Mouse (Mus musculus): ENCODE results near the gene Camta2. TPM values are rescaled to one million over a fixed set of nuclear protein-coding genes. Genes with fewer than 3 reads are reported as not detected.

Camta2 gene
- polyA plus RNA-seq, 1 experiment from 2014 or later: 10.9 TPM

GRCm38 (mm10) chr11:70654198-70654922 lies 33.5 kb downstream of the Camta2 start, which contains the start of gene Pfn1:
Pfn1 (minus strand) TSS chr11:70654644.
- H3K4me1 ChIP-seq (replicated peaks): peaks cover 69% of the 10 kb centered on the region
- H3K9me3 ChIP-seq (replicated peaks): no peaks in the 10 kb centered on the region
- H3K27me3 ChIP-seq (replicated peaks): no peaks in the 10 kb centered on the region
- peak within 1 kb of the TSS; percentile 96 for H3K27ac ChIP-seq (ENCODE audit: poor library complexity, severe bottlenecking)
- peak within 1 kb of the TSS; percentile 78 for H3K4me3 ChIP-seq
- ATAC-seq (ENCODE audit: insufficient number of reproducible peaks, low FRiP score): peak; percentile 51
- H3K4me2 ChIP-seq: peak within 1 kb of the TSS; percentile 82
- peaks cover 38% of the 10 kb centered on the region for H3K36me3 ChIP-seq
- WGBS: under 1% methylated on average over 61 of the region's 61 CpGs
- peak within 1 kb of the TSS; percentile 94 for H3K9ac ChIP-seq

DNA sequence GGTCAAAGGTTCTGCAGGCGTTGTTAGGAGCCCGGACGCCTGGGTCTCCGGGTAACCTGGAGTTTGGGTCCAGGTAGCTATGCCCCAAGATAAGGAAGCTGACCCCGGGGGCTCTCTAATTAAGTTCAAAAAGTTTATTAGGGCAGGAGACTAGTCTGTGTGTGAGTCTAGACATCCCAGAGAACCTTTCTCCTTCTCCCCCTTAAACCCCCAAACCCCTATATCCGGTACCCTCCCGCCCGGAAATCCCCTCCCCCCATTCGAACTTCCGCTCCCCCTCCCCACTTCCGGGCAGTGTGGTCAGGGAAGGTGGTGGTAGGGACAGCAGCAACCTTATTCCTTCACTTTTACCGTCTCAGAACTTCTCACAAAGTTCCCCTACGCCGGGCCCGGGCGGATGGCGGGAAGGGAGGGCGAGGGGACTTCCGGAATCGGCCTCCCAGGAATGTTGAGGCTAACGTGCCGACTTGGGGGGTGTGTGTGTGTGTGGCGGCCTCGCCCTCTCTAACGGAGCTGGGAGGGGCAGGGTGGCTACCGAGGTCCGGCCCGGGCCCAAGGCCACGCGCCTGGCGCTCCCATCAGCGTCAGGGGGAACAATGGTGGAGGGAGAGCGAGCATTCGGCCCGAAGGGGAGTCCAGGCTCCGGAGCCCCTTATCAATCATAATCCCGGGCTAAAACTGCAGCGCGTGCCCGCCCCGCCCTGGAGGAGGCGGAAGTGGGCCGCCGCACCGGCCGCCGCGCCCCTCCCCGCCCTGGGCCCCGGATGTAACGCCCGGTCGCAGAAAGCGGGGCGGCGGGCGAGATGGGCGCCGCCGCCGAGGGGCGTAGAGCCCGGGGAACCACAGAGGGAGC lies 34.3 kb downstream of the Camta2 start:
- H3K36me3 ChIP-seq: peaks cover 41% of the 10 kb centered on the region
- peak overlapping the region; percentile 82 for H3K4me2 ChIP-seq
- peak overlapping the region; percentile 94 for H3K9ac ChIP-seq
- H3K9me3 ChIP-seq (replicated peaks): no peaks in the 10 kb centered on the region
- under 1% methylated on average over 60 of the region's 63 CpGs for WGBS
- no peaks in the 10 kb centered on the region for H3K27me3 ChIP-seq (replicated peaks)
- H3K4me1 ChIP-seq (replicated peaks): peaks cover 69% of the 10 kb centered on the region
- peak overlapping the region; percentile 96 for H3K27ac ChIP-seq (ENCODE audit: poor library complexity, severe bottlenecking)
- peak; percentile 66 for ATAC-seq (ENCODE audit: insufficient number of reproducible peaks, low FRiP score)
- H3K4me3 ChIP-seq: peak overlapping the region; percentile 78

- H3K36me3 ChIP-seq: peaks cover 45% of the 10 kb centered on the region
- H3K27me3 ChIP-seq (replicated peaks): no peaks in the 10 kb centered on the region
- peak overlapping the region; percentile 96 for H3K27ac ChIP-seq (ENCODE audit: poor library complexity, severe bottlenecking)
- peak overlapping the region; percentile 94 for H3K9ac ChIP-seq
- H3K4me2 ChIP-seq: peak overlapping the region; percentile 82
- peaks cover 68% of the 10 kb centered on the region for H3K4me1 ChIP-seq (replicated peaks)
- WGBS: 40% methylated on average over 6 of the region's 6 CpGs
- H3K9me3 ChIP-seq (replicated peaks): no peaks in the 10 kb centered on the region
- ATAC-seq (ENCODE audit: insufficient number of reproducible peaks, low FRiP score): no peak
- peak overlapping the region; percentile 78 for H3K4me3 ChIP-seq
These were observed 35.0 kb downstream of the Camta2 start for GRCm38 (mm10) chr11:70652884-70653344.

DNA sequence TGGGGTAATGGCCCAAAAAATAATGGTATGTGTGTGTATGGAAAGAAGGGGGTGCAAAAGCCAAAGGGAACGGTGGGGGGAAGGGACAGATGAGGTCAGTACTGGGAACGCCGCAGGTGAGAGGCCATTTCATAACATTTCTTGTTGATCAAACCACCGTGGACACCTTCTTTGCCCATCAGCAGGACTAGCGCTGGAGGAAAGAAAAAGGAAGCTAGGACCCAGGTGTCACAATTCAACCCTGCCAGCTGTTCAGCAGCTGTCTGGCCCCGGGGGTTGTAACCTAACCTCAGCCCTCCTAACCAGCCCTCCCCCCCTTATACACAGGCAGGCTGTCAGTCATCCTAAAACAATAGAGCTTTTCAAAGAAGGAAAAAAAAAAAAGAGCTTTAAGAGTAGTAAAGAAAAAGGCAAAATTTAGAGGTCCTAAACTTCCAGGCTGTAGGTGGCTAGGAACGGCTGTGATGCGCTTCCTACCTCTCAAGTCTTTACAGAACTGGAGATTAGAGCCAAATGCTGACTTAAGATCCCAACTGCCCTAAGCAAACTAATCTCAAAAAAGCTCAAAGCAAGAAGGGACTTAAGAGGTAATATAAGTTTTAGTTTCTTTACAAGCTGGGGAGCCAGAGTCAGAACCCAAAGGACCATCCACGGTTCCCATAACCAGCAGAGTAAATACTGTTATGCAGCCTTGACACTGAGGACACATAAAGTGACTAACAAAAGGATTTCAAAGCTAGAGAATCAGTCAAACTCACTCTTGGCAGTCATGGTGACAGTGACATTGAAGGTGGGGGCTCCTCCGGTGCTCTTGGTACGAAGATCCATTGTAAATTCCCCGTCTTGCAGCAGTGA lies 35.6 kb downstream of the Camta2 start:
- Histone ChIP-seq H3K4me3 (peak overlapping the region; percentile 78), H3K9ac (peak overlapping the region; percentile 94), H3K9me3 (replicated peaks) (no peaks in the 10 kb centered on the region), H3K4me1 (replicated peaks) (peaks cover 63% of the 10 kb centered on the region), H3K36me3 (peaks cover 45% of the 10 kb centered on the region), H3K27me3 (replicated peaks) (no peaks in the 10 kb centered on the region), H3K4me2 (peak overlapping the region; percentile 82), H3K27ac (ENCODE audit: poor library complexity, severe bottlenecking) (peak overlapping the region; percentile 96; the same call in 1 of the 2 replicates)
- no peak for ATAC-seq (ENCODE audit: insufficient number of reproducible peaks, low FRiP score)
- 66% methylated on average over 12 of the region's 12 CpGs for WGBS

DNA sequence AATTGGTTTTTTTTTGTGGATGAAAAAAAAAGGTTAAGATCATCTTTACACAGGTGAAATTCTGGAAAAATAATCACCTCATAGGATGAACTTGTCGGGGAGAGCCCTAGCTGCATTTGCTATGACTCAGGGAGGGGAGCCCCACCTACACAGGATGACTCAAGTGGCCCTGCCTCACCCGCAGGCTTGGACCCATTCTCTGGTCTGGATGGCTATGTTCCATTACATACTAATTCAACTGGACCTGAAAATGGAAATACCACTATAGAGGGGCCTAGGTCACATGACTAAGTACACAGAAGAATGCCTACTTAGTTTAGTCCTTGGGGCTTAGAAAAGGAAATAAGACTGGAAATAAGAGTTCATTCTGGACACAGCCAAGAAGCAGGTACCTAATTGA lies 36.5 kb downstream of the Camta2 start:
- peak overlapping the region; percentile 23; the same call in 1 of the 2 replicates for H3K4me2 ChIP-seq
- WGBS: 53% methylated on average over 2 of the region's 2 CpGs
- H3K9ac ChIP-seq: no peak overlapping the region
- no peaks in the 10 kb centered on the region for H3K27me3 ChIP-seq (replicated peaks)
- no peaks in the 10 kb centered on the region for H3K9me3 ChIP-seq (replicated peaks)
- H3K36me3 ChIP-seq: peaks cover 45% of the 10 kb centered on the region
- H3K4me3 ChIP-seq: no peak overlapping the region; the same call in 1 of the 2 replicates
- no peak overlapping the region for H3K27ac ChIP-seq (ENCODE audit: poor library complexity, severe bottlenecking)
- no peak for ATAC-seq (ENCODE audit: insufficient number of reproducible peaks, low FRiP score)
- H3K4me1 ChIP-seq (replicated peaks): peaks cover 54% of the 10 kb centered on the region

DNA sequence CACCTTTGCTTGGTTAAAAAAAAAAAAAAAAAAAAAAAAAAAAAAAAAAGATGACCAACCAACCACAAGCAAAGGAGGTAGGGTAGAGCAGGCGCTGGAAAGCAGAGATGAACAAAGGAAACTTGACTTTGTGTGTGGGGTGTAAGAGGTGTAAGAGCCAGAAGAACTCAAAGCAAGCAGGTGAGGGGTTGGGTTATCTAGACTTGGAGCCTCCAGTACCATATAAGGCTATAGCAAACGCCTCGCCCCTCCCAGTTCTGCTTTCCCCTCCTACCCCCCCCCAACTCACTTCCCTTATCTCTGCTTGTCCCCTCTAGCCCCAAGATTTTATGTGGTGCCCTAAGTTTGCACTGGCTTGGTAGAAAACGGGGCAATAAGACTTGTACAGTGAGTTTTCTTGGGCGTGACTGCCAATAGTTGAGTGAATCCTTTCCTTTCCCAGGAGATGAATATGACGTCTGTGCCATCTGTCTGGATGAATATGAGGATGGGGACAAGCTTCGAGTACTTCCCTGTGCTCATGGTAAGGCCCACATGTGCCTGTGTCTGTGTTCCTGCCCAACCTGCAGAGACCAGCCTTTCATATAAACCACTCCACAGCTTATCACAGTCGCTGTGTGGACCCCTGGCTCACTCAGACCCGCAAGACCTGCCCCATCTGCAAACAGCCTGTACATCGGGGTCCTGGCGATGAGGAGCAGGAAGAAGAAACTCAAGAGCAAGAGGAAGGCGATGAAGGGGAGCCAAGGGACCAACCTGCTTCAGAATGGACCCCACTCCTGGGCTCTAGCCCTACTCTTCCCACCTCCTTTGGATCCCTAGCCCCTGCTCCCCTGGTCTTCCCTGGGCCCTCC lies 37.4 kb downstream of the Camta2 start:
- Histone ChIP-seq H3K4me2 (peak overlapping the region; percentile 23), H3K9me3 (replicated peaks) (no peaks in the 10 kb centered on the region), H3K4me3 (no peak overlapping the region; the same call in 1 of the 2 replicates), H3K9ac (peak overlapping the region; percentile 44), H3K27ac (ENCODE audit: poor library complexity, severe bottlenecking) (peak overlapping the region; percentile 10; the same call in 1 of the 2 replicates), H3K27me3 (replicated peaks) (no peaks in the 10 kb centered on the region), H3K36me3 (peaks cover 49% of the 10 kb centered on the region), H3K4me1 (replicated peaks) (peaks cover 55% of the 10 kb centered on the region)
- WGBS: 68% methylated on average over 12 of the region's 12 CpGs
- ATAC-seq (ENCODE audit: insufficient number of reproducible peaks, low FRiP score): no peak

DNA sequence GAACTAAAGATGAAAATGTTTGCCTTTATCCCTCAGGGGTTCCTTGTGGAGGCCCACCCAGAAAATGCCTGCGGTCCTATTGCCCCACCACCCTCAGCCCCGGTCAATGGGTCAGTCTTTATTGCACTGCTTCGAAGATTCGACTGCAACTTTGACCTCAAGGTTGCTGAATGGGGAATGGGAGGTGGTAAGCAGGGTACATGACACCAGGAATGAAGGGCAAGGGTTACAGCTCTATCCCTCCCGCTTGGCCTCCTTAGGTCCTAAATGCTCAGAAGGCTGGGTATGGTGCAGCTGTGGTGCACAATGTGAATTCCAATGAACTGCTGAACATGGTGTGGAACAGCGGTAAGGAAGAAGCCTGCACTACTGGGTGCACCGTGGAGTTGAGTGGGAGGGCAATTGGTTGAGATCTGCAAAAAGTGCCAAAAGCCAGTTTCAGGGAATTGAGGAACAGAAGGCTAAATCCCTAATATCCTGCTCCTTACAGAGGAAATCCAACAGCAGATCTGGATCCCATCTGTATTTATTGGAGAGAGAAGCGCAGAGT lies 38.6 kb downstream of the Camta2 start:
- ATAC-seq (ENCODE audit: insufficient number of reproducible peaks, low FRiP score): no peak
- Histone ChIP-seq H3K27ac (ENCODE audit: poor library complexity, severe bottlenecking) (0 out of 2 replicates have a peak overlapping the region, but pooled peaks have one; percentile 23), H3K9me3 (replicated peaks) (no peaks in the 10 kb centered on the region), H3K4me3 (peak overlapping the region; percentile 89; the same call in 1 of the 2 replicates), H3K36me3 (peaks cover 62% of the 10 kb centered on the region), H3K4me2 (peak overlapping the region; percentile 98), H3K4me1 (replicated peaks) (peaks cover 62% of the 10 kb centered on the region), H3K9ac (0 out of 2 replicates have a peak overlapping the region, but pooled peaks have one; percentile 52), H3K27me3 (replicated peaks) (no peaks in the 10 kb centered on the region)
- WGBS: 80% methylated on average over 8 of the region's 8 CpGs

- ATAC-seq (ENCODE audit: insufficient number of reproducible peaks, low FRiP score): no peak
- H3K9me3 ChIP-seq (replicated peaks): no peaks in the 10 kb centered on the region
- peaks cover 68% of the 10 kb centered on the region for H3K36me3 ChIP-seq
- WGBS: 69% methylated on average over 4 of the region's 4 CpGs
- no peaks in the 10 kb centered on the region for H3K27me3 ChIP-seq (replicated peaks)
- peak overlapping the region; percentile 98 for H3K4me2 ChIP-seq
- peaks cover 62% of the 10 kb centered on the region for H3K4me1 ChIP-seq (replicated peaks)
- H3K9ac ChIP-seq: peak overlapping the region; percentile 89
- H3K4me3 ChIP-seq: peak overlapping the region; percentile 89
- H3K27ac ChIP-seq (ENCODE audit: poor library complexity, severe bottlenecking): peak overlapping the region; percentile 95
These were observed 39.4 kb downstream of the Camta2 start for GRCm38 (mm10) chr11:70648512-70648911.

DNA sequence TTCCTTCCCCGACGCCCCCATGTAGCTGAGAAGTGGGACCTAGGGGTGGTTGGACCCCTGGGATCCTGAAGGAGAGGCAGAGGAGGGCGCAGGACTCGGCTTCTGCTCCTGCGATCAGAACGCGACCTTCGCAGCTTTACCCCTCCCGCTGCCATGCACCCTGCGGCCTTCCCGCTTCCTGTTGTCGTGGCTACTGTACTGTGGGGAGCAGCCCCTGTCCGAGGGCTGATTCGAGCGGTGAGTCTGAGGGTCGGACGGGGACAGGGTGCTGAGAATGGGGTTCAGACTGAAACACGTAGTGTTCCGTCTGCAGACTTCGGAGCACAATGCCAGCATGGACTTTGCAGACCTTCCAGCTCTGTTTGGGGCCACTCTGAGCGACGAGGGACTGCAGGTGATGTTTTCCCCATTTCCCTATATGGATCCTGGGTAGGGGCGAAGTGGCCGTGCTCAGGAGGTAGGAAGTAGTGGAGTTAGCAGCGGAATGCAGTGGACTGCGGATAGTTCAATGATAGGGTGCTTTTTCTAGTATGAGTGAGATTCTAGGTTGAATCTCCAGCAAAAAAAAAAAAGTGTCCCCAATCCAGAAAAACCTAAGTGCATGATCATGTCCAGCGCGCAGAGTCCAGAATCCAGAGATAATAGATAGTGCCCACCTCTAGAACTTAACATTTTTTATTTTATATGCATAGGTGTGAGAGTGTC lies 40.0 kb downstream of the Camta2 start:
- Histone ChIP-seq H3K4me1 (replicated peaks) (peaks cover 60% of the 10 kb centered on the region), H3K4me3 (peak overlapping the region; percentile 89), H3K27ac (ENCODE audit: poor library complexity, severe bottlenecking) (peak overlapping the region; percentile 95), H3K4me2 (peak overlapping the region; percentile 98), H3K9me3 (replicated peaks) (no peaks in the 10 kb centered on the region), H3K36me3 (peaks cover 74% of the 10 kb centered on the region), H3K27me3 (replicated peaks) (no peaks in the 10 kb centered on the region), H3K9ac (peak overlapping the region; percentile 89)
- ATAC-seq (ENCODE audit: insufficient number of reproducible peaks, low FRiP score): 0 out of 2 replicates have a peak, but pooled peaks have one; percentile 7
- WGBS: 4% methylated on average over 28 of the region's 28 CpGs

Data from heart, embryonic 12.5 days (tissue).